Mouse (Mus musculus) gastrocnemius, adult 18-20 months (tissue): ENCODE data around the gene Jmjd1c. TPM values are rescaled to one million over a fixed set of nuclear protein-coding genes. Genes with fewer than 3 reads are reported as not detected.

Experiments
- DNase-seq: peaks from one replicate; pipeline ENCODE4 v3.0.0; 2021; ENCODE audit warnings: low spot score
- total RNA-seq, 2 experiments: library from RNA; stranded (reverse); gene quantifications; 2 replicates each; pipeline ENCODE4 v1.2.3; 2021

Jmjd1c gene
- total RNA-seq, 2 experiments from 2014 or later = 23.5 to 25.4 TPM

- DNase-seq = no peak
Observed at GRCm38 (mm10) chr10:67189057-67189456, 93.1 kb downstream of the Jmjd1c start.

GRCm38 (mm10) chr10:67190261-67190660 lies 94.3 kb downstream of the Jmjd1c start:
- peak; percentile 19 for DNase-seq

- DNase-seq = no peak
Observed at GRCm38 (mm10) chr10:67192366-67192765, 96.4 kb downstream of the Jmjd1c start.

- DNase-seq = no peak
Observed at GRCm38 (mm10) chr10:67193003-67193652, 97.2 kb downstream of the Jmjd1c start.

- no peak for DNase-seq
Observed at GRCm38 (mm10) chr10:67194046-67194445, 98.1 kb downstream of the Jmjd1c start.

GRCm38 (mm10) chr10:67195671-67196070 lies 99.7 kb downstream of the Jmjd1c start:
- no peak for DNase-seq

- no peak for DNase-seq
Observed at GRCm38 (mm10) chr10:67197186-67197585, 101.3 kb downstream of the Jmjd1c start.

GRCm38 (mm10) chr10:67197829-67198228 lies 101.9 kb downstream of the Jmjd1c start:
- DNase-seq = no peak

GRCm38 (mm10) chr10:67201769-67202168 lies 105.8 kb downstream of the Jmjd1c start:
- DNase-seq = no peak

GRCm38 (mm10) chr10:67202470-67202869 lies 106.5 kb downstream of the Jmjd1c start:
- no peak for DNase-seq

- no peak for DNase-seq
Observed at GRCm38 (mm10) chr10:67204652-67205407, 108.9 kb downstream of the Jmjd1c start.

GRCm38 (mm10) chr10:67207931-67208330 lies 112.0 kb downstream of the Jmjd1c start:
- no peak for DNase-seq

GRCm38 (mm10) chr10:67209916-67210675 lies 114.2 kb downstream of the Jmjd1c start:
- DNase-seq = no peak

- DNase-seq = no peak
Observed at GRCm38 (mm10) chr10:67212031-67212430, 116.1 kb downstream of the Jmjd1c start.

GRCm38 (mm10) chr10:67213720-67214119 lies 117.8 kb downstream of the Jmjd1c start:
- no peak for DNase-seq

- no peak for DNase-seq
Observed at GRCm38 (mm10) chr10:67215133-67215532, 119.2 kb downstream of the Jmjd1c start.

- no peak for DNase-seq
Observed at GRCm38 (mm10) chr10:67216872-67217271, 120.9 kb downstream of the Jmjd1c start.

GRCm38 (mm10) chr10:67218873-67219565 lies 123.1 kb downstream of the Jmjd1c start:
- DNase-seq = no peak

GRCm38 (mm10) chr10:67220251-67220650 lies 124.3 kb downstream of the Jmjd1c start:
- DNase-seq = no peak

- no peak for DNase-seq
Observed at GRCm38 (mm10) chr10:67221284-67221683, 125.4 kb downstream of the Jmjd1c start.

GRCm38 (mm10) chr10:67223942-67224341 lies 128.0 kb downstream of the Jmjd1c start:
- DNase-seq = no peak

- no peak for DNase-seq
Observed at GRCm38 (mm10) chr10:67225528-67225927, 129.6 kb downstream of the Jmjd1c start.
